Mouse (Mus musculus) olfactory bulb, adult 2 months (tissue): ENCODE measurements at regions not wholly inside any gene's neighbourhood (a gene's known extent, or its start where the extent isn't known, plus 50 kb on each side); places are given as distances from the start of the nearest gene placed in this dataset.

ENCODE experiments used
- H3K27ac ChIP-seq: fragments of 200-500 bp; 2 replicates; pipeline ENCODE4 v1.5.1; 2012; ENCODE audit warnings: low read depth, low read length; ENCODE audit not compliant: insufficient read depth
- H3K4me1 ChIP-seq: fragments of 200-500 bp; 2 replicates; pipeline ENCODE4 v1.6.1; 2012; ENCODE audit warnings: low read length; ENCODE audit not compliant: control insufficient read depth, insufficient read depth
- H3K4me3 ChIP-seq: fragments of 200-500 bp; 2 replicates; pipeline ENCODE4 v1.5.1; 2012; ENCODE audit warnings: mild to moderate bottlenecking, low read depth, low read length, moderate library complexity; ENCODE audit not compliant: insufficient read depth
- CTCF ChIP-seq: fragments of 200-500 bp; IDR thresholded peaks from 2 replicates; pipeline ENCODE4 v1.5.1; 2012; ENCODE audit warnings: low read depth, mild to moderate bottlenecking, low read length, moderate library complexity; ENCODE audit not compliant: insufficient read depth
- POLR2A ChIP-seq: fragments of 200-500 bp; IDR thresholded peaks from 2 replicates; pipeline ENCODE4 v1.6.1; 2012; ENCODE audit warnings: mild to moderate bottlenecking, low read depth, low read length, moderate library complexity; ENCODE audit not compliant: insufficient read depth
- WGBS: fragments of 180-500 bp; shearing (Covaris S2); methylation state at CpG from one replicate; pipeline ENCODE4 v1.1.7; 2018; 5-methylcytosine and 5-hydroxymethylcytosine counted together

DNA sequence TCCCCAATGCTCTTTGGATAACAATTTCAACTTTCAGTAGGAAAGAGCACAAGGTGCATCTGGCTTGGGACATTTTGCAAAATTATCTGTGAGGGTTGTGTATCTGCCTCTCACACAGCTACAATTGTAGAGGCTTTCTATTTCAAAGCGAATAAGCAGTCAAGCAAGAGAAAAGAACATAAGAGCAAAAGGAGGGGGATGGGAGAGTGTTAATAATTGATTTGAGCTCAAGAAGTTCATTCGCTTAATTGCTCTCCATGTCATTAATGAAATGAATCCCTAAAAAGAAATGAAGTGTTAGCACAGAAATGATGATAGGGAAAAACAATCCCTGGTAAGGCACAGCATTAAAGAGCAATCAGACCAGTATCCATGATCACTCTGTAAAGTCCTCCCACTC is 121.4 kb upstream of the Vgll3 start:
- H3K4me1 ChIP-seq = no peaks in the 10 kb centered on the region
- 58% methylated on average over 2 of the region's 2 CpGs for WGBS
- TF ChIP-seq POLR2A = no peak
- no peak for TF ChIP-seq CTCF
- H3K27ac ChIP-seq = no peak overlapping the region
- no peak overlapping the region for H3K4me3 ChIP-seq

- H3K4me3 ChIP-seq = no peak overlapping the region
- no peak for TF ChIP-seq CTCF
- TF ChIP-seq POLR2A = no peak
- H3K27ac ChIP-seq = no peak overlapping the region
- no peaks in the 10 kb centered on the region for H3K4me1 ChIP-seq
Measured at GRCm38 (mm10) chr16:65715631-65716030, 99.4 kb upstream of the Vgll3 start.

DNA sequence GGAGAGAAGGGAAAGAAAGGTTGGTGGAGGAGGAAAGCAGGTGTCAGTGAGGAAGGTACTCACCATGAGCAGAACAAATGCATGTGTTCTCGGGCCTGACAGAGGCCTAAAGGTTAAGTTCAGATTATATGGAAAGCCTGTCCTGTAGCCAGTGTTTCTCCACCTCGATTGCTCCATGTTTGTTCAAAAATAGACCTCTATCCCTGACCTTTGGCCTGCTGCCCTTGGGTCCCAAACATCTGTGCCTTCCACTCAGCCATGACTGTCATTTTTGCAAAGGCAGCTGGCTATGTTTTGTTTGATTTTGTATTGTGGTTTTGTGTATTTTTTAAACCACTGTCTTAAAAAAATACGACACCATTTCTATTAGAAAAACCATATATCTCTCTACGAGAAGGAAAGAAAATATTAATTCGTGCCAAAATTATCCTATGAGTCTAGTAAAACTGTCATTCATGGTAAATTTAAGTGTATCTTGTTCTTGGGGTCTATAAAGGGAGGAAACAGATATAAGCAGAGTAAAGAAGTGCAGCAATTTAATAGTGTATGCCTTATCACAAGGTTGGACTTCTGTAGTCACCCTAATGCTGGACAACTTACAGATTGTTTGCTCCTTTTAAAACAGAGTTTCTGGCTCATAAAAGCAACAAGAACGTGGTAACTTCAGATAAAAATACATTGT is 96.1 kb upstream of the Vgll3 start:
- 82% methylated on average over 6 of the region's 6 CpGs for WGBS

DNA sequence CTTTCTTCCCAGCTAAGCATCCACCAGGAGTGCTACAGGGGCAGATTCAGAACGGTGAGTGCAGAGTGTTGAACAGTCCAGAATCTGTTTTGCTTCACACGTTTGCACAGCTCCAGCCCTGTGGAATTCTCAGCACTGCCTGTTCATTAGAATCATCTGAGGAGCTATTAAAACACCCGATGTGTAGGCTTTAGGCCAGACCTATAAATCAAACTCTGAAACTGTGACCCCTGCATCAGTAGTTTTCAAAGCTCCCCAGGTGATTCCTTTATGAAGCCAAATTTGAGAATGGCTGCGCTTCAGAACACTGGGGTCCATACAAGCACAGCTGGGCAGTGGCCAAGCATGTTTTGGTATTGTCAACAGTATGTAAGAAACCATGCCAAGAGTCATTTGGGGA is 94.1 kb upstream of the Vgll3 start:
- Histone ChIP-seq H3K4me1 (no peaks in the 10 kb centered on the region), H3K27ac (no peak overlapping the region), H3K4me3 (no peak overlapping the region)
- 30% methylated on average over 4 of the region's 4 CpGs for WGBS
- TF ChIP-seq POLR2A (no peak), CTCF (no peak)

More for the DNA sequence above, 96.1 kb upstream of the Vgll3 start:
- TF ChIP-seq POLR2A (no peak), CTCF (no peak)
- no peak overlapping the region for H3K4me3 ChIP-seq
- H3K27ac ChIP-seq = no peak overlapping the region
- no peaks in the 10 kb centered on the region for H3K4me1 ChIP-seq

GRCm38 (mm10) chr16:65725559-65726269 is 89.3 kb upstream of the Vgll3 start:
- Histone ChIP-seq H3K4me1 (no peaks in the 10 kb centered on the region), H3K27ac (no peak overlapping the region), H3K4me3 (no peak overlapping the region)
- 91% methylated on average over 5 of the region's 5 CpGs for WGBS
- TF ChIP-seq CTCF (no peak), POLR2A (no peak)

GRCm38 (mm10) chr16:65726289-65726688 is 88.8 kb upstream of the Vgll3 start:
- no peak for TF ChIP-seq CTCF
- TF ChIP-seq POLR2A = no peak
- WGBS = 71% methylated on average over 3 of the region's 3 CpGs
- Histone ChIP-seq H3K27ac (no peak overlapping the region), H3K4me3 (no peak overlapping the region), H3K4me1 (no peaks in the 10 kb centered on the region)

GRCm38 (mm10) chr16:65729322-65729721 is 85.7 kb upstream of the Vgll3 start:
- Histone ChIP-seq H3K4me3 (no peak overlapping the region), H3K4me1 (no peaks in the 10 kb centered on the region), H3K27ac (no peak overlapping the region)
- 58% methylated on average over 4 of the region's 4 CpGs for WGBS
- TF ChIP-seq CTCF = no peak
- no peak for TF ChIP-seq POLR2A

DNA sequence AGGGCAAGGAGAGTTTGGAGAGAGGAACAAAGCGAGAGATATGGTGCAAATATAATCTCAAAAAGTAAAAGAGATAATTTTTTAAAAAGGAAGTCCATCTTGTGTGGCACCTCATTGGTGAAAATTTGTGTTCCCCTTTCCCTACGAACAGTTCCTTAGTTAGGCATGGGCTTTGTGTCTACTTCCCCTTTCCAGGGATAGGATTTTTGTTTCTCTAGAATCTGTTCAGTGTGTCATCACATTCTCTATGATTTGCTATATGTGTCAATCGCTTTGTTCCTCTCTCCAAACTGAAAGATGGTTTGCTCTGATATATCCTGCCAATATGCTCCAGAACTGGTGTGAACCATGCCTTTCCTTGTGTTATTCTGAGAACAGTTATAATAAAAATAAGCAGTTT is 75.4 kb upstream of the Vgll3 start:
- Histone ChIP-seq H3K4me1 (no peaks in the 10 kb centered on the region), H3K27ac (no peak overlapping the region), H3K4me3 (no peak overlapping the region)
- TF ChIP-seq CTCF (no peak), POLR2A (no peak)
- WGBS = 94% methylated on average over 3 of the region's 3 CpGs

GRCm38 (mm10) chr16:65742951-65743350 is 72.1 kb upstream of the Vgll3 start:
- H3K4me3 ChIP-seq = no peak overlapping the region
- no peaks in the 10 kb centered on the region for H3K4me1 ChIP-seq
- TF ChIP-seq POLR2A (no peak), CTCF (no peak)
- H3K27ac ChIP-seq = no peak overlapping the region

GRCm38 (mm10) chr16:65755667-65756066 is 59.4 kb upstream of the Vgll3 start:
- Histone ChIP-seq H3K4me3 (no peak overlapping the region), H3K27ac (no peak overlapping the region), H3K4me1 (no peaks in the 10 kb centered on the region)
- TF ChIP-seq POLR2A (no peak), CTCF (no peak)
- WGBS = 42% methylated on average over 2 of the region's 2 CpGs
